Comparison of ENCODE assay signal across 8 mouse cellular contexts in genomic region chr7:125471991-125472741, GRCm38 (mm10). TPM values are rescaled to one million over a fixed set of nuclear protein-coding genes. Genes with fewer than 3 reads are reported as not detected.
A peak's percentile ranks its signal among the peaks of the same experiment; 100 is the strongest.
DNase-seq lines count a peak whose midpoint lies in the region; ATAC-seq lines count a peak whose summit lies in the region.

No protein-coding gene starts in this region.

- no peak overlapping the region for H3K4me3 ChIP-seq in brown adipose tissue, adult 24 weeks (ENCODE audit: insufficient read depth, low read depth, low read length)
- no peak overlapping the region for H3K4me3 ChIP-seq in heart, embryonic 14.5 days (ENCODE audit: control insufficient read depth in 1 of 2, insufficient read depth in 1 of 2, low read depth in 1 of 2, low read length in 2 of 2)
- H3K4me3 ChIP-seq in liver, embryonic 13.5 days (replicated peaks), result peak overlapping the region; percentile 35
- H3K4me3 ChIP-seq in stomach, embryonic 15.5 days (replicated peaks), result no peak overlapping the region

- H3K27ac ChIP-seq in brown adipose tissue, adult 24 weeks (replicated peaks; ENCODE audit: low read depth, low read length), result peak overlapping the region; percentile 40
- peak overlapping the region; percentile 41 to 61 for H3K27ac ChIP-seq in heart, embryonic 14.5 days (replicated peaks in 1 of 2; ENCODE audit: control insufficient read depth in 1 of 2, insufficient read depth in 1 of 2, low read depth in 2 of 2, low read length in 2 of 2)
- H3K27ac ChIP-seq in liver, embryonic 13.5 days, result peak overlapping the region; percentile 99
- H3K27ac ChIP-seq in stomach, embryonic 15.5 days, result peak overlapping the region; percentile 86

- DNase-seq in CD4-positive, CD25-positive, alpha-beta regulatory T cell, adult 2 months (ENCODE audit: low read depth, low spot score), result peak; percentile 93
- DNase-seq in kidney, postnatal 10 days, result peak; percentile 89
- peak; percentile 80 for DNase-seq in liver, embryonic 13.5 days
- DNase-seq in neural tube, embryonic 10.5 days (ENCODE audit: extremely low spot score, low spot score), result peak; percentile 82

- peaks cover 25% of the 10 kb centered on the region; the same call in 1 of the 2 replicates for H3K4me1 ChIP-seq in brown adipose tissue, adult 24 weeks (ENCODE audit: control insufficient read depth, insufficient read depth, insufficient read length, low read length)
- H3K4me1 ChIP-seq in heart, embryonic 14.5 days (ENCODE audit: control insufficient read depth in 2 of 2, insufficient read depth in 2 of 2, low read length in 2 of 2), result peaks cover 33 to 42% of the 10 kb centered on the region in 2 experiments
- peaks cover 74% of the 10 kb centered on the region for H3K4me1 ChIP-seq in liver, embryonic 13.5 days (replicated peaks)
- H3K4me1 ChIP-seq in stomach, embryonic 15.5 days, result peaks cover 10% of the 10 kb centered on the region

- no peaks in the 10 kb centered on the region for H3K9me3 ChIP-seq in heart, embryonic 14.5 days (ENCODE audit: control insufficient read depth, low read length)
- H3K9me3 ChIP-seq in liver, embryonic 13.5 days (replicated peaks), result no peaks in the 10 kb centered on the region
- no peaks in the 10 kb centered on the region for H3K9me3 ChIP-seq in stomach, embryonic 15.5 days

- 18% methylated on average over 13 of the region's 13 CpGs for WGBS in heart, embryonic 14.5 days
- 5% methylated on average over 13 of the region's 13 CpGs for WGBS in liver, embryonic 13.5 days (ENCODE audit: insufficient replicate concordance)
- 27% methylated on average over 13 of the region's 13 CpGs for WGBS in stomach, embryonic 15.5 days

- H3K9ac ChIP-seq in heart, embryonic 14.5 days (ENCODE audit: low read length), result peak overlapping the region; percentile 13; the same call in 1 of the 2 replicates
- peak overlapping the region; percentile 78 for H3K9ac ChIP-seq in liver, embryonic 13.5 days
- H3K9ac ChIP-seq in stomach, embryonic 15.5 days, result no peak overlapping the region

- no peaks in the 10 kb centered on the region for H3K27me3 ChIP-seq in heart, embryonic 14.5 days (ENCODE audit: control insufficient read depth, insufficient read depth, low read length)
- H3K27me3 ChIP-seq in liver, embryonic 13.5 days, result no peaks in the 10 kb centered on the region
- no peaks in the 10 kb centered on the region for H3K27me3 ChIP-seq in stomach, embryonic 15.5 days (replicated peaks)

- ATAC-seq in erythroid progenitor cell, adult 5-6 weeks (replicated peaks; ENCODE audit: low FRiP score, poor library complexity, severe bottlenecking), result peak; percentile 79
- peak; percentile 33; the same call in 1 of the 2 replicates for ATAC-seq in heart, embryonic 14.5 days (ENCODE audit: insufficient number of reproducible peaks, insufficient read depth, low FRiP score, low read depth)
- ATAC-seq in liver, embryonic 13.5 days (ENCODE audit: low read depth), result peak; percentile 92
- peak; percentile 75 for ATAC-seq in stomach, embryonic 15.5 days (ENCODE audit: insufficient read depth, low FRiP score, low read depth)

- H3K36me3 ChIP-seq in heart, embryonic 14.5 days (ENCODE audit: control insufficient read depth, insufficient read depth, low read length), result peaks cover 39% of the 10 kb centered on the region
- peaks cover 62% of the 10 kb centered on the region for H3K36me3 ChIP-seq in liver, embryonic 13.5 days
- peaks cover 32% of the 10 kb centered on the region for H3K36me3 ChIP-seq in stomach, embryonic 15.5 days

- H3K4me2 ChIP-seq in heart, embryonic 14.5 days (ENCODE audit: low read length), result peak overlapping the region; percentile 22; the same call in 1 of the 2 replicates
- H3K4me2 ChIP-seq in liver, embryonic 13.5 days, result peak overlapping the region; percentile 67
- H3K4me2 ChIP-seq in stomach, embryonic 15.5 days, result peak overlapping the region; percentile 20

RNA-seq across cellular contexts. Expression of gene Nsmce1, which starts 19.2 kb away (rescaled TPM):
- 30.3 and 33.1 TPM in 2 replicates for polyA plus RNA-seq in brown adipose tissue, adult 24 weeks (2012; ENCODE audit: insufficient read depth, insufficient read length, missing spikeins)
- total RNA-seq in erythroid progenitor cell, adult 5-6 weeks (2015; ENCODE audit: low replicate concordance), result 36.9 and 58.7 TPM in 2 replicates
- total RNA-seq in erythroid progenitor cell, adult 5-6 weeks (2017; ENCODE audit: low replicate concordance), result 51.3 and 53.6 TPM in 2 replicates
- 101 and 120 TPM in 2 replicates for polyA plus RNA-seq in heart, embryonic 14.5 days (2014; fragmentation: Nextera tagmentation; extraction: Ambion mirVana)
- 97.4 and 102 TPM in 2 replicates for polyA plus RNA-seq in liver, embryonic 13.5 days (2015; fragmentation: Nextera tagmentation; extraction: Ambion mirVana)
- 111 and 121 TPM in 2 replicates for polyA plus RNA-seq in stomach, embryonic 15.5 days (2015; fragmentation: Nextera tagmentation; extraction: Ambion mirVana)

RNA-seq across cellular contexts. Expression of gene Kdm8, which starts 27.7 kb away (rescaled TPM):
- 2.4 and 3.1 TPM in 2 replicates for polyA plus RNA-seq in brown adipose tissue, adult 24 weeks (2012; ENCODE audit: insufficient read depth, insufficient read length, missing spikeins)
- total RNA-seq in erythroid progenitor cell, adult 5-6 weeks (2015; ENCODE audit: low replicate concordance), result 1.3 and 2.2 TPM in 2 replicates
- total RNA-seq in erythroid progenitor cell, adult 5-6 weeks (2017; ENCODE audit: low replicate concordance), result 1.3 and 3.9 TPM in 2 replicates
- polyA plus RNA-seq in heart, embryonic 14.5 days (2014; fragmentation: Nextera tagmentation; extraction: Ambion mirVana), result 5.5 and 5.7 TPM in 2 replicates
- polyA plus RNA-seq in liver, embryonic 13.5 days (2015; fragmentation: Nextera tagmentation; extraction: Ambion mirVana), result 8.6 and 9.1 TPM in 2 replicates
- 8.8 and 9.3 TPM in 2 replicates for polyA plus RNA-seq in stomach, embryonic 15.5 days (2015; fragmentation: Nextera tagmentation; extraction: Ambion mirVana)

Comparison
In these comparisons a context has a peak if more than half of its experiments do, and no peak if none do; other contexts are left out.
1. H3K27ac ChIP-seq: peak in every context shown above with its lines; median percentile 99 in liver, embryonic 13.5 days; 86 in stomach, embryonic 15.5 days; 51 in heart, embryonic 14.5 days; 40 in brown adipose tissue, adult 24 weeks.
2. ATAC-seq: peak in every context shown above with its lines; median percentile 92 in liver, embryonic 13.5 days; 79 in erythroid progenitor cell, adult 5-6 weeks; 75 in stomach, embryonic 15.5 days; 33 in heart, embryonic 14.5 days.